Mouse (Mus musculus) layer of hippocampus, adult 9-11 months (tissue): ENCODE measurements at regions not wholly inside any gene's neighbourhood (a gene's known extent, or its start where the extent isn't known, plus 50 kb on each side); places are given as distances from the start of the nearest gene placed in this dataset.

ENCODE experiments used
- DNase-seq: peaks from one replicate; pipeline ENCODE4 v3.0.0; 2022

DNA sequence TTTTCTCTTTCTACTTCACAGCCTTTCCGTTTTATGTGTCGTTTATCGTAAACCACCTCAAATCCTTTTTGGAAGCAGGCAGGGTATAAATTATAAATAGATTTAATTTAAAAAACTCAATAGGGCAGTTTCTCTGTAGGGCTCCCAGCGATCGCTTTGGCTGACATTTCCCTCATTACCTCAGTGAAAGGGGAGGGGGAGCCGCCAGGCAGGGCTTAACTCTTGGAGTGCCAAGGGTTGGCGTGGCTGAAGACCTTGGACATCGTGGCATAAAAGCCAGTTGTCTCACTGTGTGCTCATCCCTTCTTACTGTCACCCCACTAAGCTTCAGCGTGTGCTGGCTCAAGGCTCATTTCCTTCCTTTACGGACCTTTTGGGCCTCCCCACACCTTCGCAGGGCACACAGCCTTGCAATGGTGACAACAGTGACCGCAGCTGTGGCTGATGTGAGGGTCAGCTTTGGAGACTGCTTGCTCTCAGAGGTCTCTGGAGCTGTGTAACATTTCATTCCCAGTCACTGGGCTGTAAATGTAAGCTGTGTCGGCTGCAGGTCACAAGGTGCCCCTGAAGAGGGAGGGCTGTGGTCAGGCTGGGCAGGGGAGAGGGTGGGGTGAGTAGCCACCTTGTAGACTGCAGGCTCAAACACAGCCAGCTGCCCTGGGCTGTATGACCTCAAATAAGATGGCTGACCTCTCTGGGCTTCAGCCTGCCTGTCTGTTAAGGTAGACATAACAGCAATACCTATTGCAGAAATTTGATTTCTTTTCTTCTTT lies 81.6 kb upstream of the Stx16 start:
- DNase-seq: no peak

DNA sequence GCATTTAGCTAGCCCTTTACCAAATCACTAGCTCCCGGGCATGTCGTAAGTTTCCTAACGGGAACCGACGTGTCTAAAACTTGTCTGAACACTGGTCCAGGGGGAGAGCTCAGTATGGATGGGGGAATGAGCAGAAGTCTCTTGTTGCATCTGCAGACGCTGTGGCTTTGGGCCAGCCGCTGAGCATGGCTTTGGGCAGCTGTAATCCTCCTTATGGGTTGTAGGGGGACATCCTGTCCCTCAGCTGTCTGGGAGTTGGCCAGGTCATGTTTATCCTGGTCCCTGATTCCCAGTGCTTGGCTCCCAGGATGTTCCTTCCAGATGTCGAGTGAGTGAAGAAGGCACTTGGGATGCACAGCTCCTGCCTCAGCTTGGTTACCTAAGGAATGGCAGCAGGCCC lies 71.4 kb upstream of the Stx16 start:
- no peak for DNase-seq

DNA sequence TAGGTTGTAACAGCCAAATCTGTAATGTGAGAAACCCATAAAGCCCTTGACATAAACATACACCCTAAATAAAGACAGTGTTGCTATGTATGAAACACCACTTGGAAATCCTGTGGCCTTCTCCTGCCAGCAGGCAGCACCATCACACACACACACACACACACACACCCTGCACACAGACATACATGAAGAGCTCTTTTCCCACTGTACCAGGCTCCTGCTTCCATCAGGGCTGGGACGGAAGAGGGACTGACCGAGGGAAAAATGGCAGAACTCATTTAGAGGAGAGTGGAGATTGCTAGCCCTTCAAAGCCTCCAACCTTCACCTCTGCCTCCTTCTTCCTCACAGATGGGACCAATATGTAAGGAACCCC lies 68.1 kb upstream of the Stx16 start:
- DNase-seq: no peak

DNA sequence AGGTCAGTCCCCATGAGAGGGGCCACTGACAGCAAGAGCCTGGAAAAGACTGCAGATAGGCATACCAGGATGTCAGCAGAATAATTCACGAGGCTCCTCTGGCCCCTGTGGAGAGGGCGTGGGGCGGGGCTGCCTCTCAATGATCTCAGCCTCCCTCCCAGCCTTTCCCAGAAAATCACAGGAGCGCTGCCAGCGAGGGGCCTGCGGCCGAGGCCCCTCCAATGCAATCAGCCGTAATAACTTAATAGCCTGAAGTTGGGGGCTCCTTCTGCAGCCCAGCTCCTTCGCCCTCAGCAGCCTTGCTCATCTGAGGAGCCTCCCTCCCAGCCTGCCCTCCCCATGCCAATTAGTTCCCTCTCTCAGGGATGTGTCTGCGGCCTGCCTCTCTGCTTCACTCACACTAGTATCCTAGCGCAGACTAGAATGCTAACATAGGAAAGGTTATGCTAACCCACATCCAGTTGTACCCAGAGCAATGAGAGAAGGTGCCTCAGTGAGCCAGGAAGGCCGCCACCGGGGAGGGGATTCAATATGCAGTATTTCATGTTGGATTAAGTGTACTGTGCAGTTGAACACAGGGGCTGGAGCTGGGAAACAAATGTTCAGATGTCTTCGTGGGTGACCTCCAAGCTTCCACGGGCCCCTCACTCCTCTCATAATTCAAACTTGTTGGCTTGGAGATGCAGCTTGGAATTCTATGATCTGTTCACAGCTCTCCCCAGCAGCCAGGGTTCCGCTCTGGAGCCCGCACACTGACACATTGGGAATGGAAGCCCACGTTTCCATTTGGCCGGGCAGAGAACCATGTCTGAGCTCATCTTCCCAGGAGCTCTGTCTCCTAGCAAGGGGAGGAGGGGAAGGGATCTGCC lies 67.5 kb upstream of the Stx16 start:
- DNase-seq: no peak

DNA sequence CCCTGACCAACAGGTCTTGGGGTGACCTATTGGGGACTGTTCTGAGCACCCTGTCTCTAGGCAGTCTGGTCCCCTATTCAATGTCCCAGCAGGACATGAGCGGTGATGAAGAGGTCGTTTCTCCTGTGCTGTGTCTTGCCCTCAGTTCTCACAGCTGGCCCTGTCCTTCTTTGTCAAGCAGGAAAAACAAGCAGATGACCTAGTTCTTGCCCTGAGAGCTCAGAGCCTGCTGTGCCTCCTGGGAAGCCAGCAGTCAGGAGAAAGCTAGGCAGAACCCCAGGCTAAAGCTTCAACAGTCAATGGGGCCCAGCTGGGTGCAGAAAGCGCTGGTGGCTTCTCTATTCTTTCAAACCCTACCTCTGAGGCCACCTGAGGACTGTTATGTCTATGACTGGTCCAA lies 66.1 kb upstream of the Stx16 start:
- DNase-seq: no peak

DNA sequence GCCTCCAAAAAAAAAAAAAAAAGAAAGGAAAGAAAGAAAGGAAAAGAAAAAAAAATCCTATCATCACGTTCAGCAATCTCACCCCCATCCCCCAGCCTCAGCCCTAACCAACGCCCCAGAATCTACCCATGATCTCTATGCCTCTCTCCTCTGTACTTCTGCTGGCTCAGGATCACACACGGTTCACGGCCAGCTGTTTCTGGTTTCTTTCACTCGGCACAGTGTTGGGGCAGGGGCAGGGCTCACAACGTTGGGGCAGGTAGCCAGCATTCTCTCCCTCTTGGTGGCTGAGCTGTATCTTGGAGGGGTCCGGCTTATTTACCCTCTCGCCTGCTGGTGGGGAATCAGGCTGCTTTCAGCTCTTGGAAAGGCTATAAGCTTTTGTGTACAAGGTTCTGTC lies 64.7 kb upstream of the Stx16 start:
- no peak for DNase-seq

DNA sequence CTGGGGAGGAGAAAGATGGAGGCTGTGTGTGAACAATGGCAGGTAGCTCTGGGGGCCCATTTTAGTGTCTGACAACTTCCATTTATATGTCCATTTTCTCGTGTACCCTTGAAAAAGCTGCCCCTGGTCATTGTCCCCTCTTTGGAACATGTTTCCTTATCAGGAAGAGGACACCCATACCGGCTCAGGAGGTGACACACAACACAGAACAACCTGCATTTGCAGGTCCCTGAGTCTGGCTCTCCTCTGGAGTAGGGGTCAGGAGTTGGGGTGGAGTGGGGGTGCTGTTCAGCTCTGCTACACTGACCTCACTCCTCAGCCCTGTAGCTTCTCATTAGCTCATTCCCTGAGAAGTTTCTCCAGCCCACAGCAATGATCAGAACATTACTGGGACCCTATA lies 61.7 kb upstream of the Stx16 start:
- DNase-seq: no peak

DNA sequence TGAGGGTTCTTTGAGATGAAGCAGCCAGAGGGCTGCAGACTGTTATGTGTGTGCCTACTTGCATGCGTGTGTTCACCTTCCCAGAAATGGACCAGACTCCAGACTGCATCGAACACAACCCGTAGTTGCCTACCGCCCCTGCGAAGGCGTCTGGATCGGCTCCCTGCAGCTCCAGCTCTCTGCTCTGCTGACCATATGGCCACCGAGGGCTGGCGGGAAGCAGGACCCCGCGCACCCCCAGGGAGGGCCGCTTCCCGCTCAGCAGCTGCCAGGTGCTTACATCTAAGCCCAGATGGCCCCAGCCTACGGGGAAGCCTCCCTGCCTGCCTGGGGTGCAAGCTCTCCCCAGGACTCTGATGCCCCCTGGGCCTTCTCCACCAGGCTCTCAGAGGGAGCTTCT lies 60.8 kb upstream of the Stx16 start:
- DNase-seq: no peak

DNA sequence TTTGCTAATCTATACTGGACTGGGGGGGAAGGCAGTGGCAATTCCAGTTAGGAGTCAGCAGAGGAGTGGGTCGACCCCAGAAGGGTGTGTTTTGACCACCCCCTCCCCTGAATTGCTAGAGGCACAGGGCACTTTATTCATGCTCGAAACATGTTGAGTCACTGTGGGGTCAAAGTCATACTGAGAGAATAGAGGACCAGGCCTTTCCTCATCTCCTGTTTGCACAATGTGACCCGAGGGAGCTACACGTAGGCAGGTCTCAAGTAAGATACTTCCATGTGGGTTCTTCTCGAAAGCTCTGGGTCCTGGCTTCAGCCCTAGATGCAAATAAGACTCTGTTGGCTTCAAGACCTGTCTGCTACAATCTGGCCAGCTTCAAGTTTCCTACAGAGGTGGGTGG lies 60.0 kb upstream of the Stx16 start:
- no peak for DNase-seq

DNA sequence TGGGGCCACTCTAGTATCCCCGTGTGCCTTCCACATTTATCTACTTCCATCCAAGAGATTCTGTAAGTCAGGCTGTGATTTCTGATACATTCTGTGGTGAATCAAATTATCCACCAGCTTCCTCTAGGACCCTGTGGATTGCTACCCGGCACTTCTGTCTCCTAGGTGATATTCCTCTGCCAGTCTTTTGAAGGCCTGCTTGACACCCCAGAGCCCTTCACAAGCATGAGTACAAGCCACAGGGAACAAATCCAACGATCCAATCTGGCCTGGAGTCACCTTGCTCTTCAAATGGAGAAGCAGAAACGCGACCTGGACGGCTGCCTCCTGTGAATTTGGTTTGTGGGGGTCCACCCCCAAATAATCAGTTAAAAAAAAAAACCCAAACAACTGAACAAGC lies 59.1 kb upstream of the Stx16 start:
- DNase-seq: no peak

DNA sequence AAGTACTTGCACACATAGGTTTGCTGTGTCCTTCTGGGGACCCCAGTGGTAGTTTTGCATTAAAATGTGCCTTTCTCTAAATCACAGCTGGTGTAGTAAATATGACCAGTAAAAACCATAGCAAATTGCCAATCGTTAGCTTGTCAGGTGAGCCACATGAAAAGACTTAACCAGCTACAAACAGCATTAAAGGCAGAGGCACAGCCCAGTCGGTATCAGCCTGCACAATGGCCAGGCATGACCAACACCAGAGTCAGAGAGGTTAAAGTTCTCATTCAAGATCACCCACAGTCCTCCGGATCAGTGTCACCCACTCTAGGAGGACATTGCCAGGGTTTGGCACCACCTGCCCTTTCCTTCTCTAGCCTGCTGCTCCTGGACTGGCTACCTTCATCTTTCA lies 58.5 kb upstream of the Stx16 start:
- no peak for DNase-seq

DNA sequence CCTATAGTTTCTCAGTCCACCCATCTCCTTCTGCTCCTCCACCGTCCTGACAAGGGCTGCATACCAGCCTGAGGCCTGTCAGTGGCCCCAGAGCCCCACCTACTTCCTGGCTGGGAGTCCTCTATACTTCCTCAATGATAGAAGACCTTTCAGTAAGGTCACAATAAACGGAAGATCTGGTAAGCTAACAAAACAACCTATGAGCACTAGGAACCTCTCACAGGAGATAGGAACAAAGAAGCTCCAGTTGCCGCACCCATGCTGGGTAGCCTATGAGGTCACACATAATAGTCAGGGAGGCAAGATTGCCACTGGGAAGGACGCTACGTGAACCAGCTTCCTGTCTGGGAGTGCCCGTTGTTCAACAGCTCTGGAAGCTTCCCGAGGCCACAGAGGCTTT lies 58.1 kb upstream of the Stx16 start:
- DNase-seq: no peak

DNA sequence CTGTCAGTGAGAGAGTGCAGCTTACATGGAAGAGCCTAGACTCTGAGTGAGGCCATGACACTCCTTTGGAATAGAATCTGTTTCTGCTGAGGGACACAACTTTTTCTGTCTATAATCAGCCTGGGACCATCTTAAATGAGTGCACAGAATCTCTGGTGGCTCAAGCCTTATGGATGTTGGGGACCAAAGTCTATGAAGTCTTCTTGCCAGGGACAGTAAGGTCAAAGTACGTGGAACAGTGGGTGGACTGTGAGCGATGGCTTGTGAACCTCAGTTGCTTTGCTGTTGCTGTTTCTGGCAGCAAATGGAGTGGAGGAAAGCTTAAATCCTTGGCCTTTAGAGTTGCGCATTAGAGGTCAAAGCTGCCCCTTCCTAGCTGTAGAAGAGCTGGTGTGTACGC lies 57.1 kb upstream of the Stx16 start:
- no peak for DNase-seq

DNA sequence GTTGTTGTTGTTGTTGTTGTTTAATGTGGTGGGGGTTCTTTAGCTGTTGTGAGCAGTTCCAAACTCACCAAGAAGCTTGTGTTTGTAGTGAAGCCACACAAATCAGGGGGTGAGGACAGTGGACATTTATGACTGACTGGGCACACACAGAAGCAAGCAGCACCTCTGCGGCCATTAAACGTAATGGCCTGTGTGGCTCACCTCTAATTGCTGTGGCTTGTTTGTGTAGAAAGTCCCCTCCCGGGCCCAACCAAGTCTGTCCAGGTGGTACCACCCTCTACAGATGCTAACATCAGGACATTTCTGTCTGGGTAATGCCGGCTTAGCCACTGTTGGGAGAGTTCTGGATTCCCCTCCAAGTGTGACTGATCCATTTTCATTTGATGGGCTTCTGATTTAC lies 56.1 kb upstream of the Stx16 start:
- no peak for DNase-seq

DNA sequence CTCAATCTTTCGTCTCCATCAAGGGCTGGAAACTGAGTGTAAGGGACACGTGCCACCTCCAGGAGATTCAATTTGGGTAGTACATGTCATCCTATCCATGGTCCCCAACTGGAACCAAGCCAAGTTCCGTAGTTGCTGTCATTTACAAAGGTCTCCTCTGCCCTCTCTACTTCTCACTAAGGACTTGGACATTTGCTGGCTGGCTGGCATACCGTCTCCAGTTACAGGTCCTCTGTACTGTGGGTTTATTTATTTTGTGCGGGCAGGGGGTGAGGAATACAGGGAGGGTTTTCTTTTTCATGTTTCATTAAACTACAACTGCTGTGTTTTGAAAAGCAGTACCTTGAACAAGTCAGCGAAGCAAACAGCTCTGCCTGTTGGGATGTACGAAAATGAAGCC lies 55.7 kb upstream of the Stx16 start:
- DNase-seq: no peak

DNA sequence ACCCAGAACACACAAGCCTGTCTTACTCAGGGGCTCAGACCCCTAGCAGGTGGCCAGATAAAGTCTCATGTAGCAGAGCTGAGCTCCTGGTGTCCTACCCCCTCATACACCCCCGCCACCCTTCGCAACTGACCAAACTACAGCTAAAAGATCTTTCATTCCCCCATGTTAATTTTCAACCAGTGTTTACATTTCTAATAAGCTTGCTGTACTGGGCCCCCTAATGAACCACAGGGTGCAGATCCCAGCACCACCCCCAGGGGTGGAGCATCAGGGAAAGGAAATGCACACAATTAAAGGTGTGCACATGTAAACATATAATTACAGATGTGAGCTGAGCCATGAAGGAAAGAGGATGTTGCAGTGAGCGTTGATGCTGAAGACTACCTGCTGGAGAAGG lies 54.6 kb upstream of the Stx16 start:
- no peak for DNase-seq

DNA sequence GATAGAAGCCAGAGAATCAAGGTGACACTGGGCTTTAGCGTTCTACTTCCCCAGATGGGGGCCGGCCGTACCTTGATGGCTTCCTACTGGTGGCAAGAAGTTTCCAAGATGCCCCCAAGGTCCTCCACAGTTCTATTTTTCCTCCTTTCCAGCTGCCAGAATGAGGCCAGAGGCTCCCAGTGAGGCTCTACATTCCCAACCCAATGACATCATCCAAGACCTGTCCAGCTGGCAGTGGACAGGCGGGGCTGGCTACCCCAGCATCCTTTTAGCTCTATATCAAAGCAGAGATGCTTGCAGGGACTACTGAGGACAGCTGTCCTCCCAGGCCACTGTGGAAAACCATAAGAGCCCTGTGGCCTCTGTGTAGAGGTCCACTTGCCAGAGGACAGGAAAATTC lies 53.8 kb upstream of the Stx16 start:
- no peak for DNase-seq

DNA sequence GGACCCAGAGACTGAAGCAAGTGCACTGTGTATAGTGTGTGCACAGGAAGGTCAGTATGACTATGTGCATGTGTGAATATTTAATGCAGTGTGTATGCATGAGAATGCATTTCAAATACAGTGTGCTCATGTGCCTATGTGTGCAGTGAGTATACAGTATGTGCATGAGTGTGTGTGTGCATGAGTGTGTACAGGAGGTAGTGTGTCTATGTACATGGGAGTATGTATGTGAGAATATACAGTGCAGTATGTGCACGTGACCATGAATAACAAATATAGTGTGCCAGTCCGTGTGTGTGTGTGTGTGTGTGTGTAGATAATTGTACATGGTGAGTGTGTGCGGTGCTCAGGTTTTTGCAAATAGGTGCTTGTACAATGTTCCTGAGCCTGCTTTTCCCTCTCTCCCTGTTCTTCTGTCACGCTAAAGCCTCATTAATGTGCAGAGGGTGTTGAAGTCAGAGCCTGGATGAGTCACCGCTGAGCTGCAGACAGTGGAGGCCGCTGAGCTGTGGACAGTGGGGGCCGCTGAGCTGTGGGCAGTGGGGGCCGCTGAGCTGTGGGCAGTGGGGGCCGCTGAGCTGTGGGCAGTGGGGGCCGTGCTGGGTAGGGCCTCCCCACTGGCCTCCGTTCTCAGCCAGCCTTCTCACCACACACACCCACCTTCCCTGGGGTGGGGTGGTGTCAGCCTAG lies 50.8 kb upstream of the Stx16 start:
- no peak for DNase-seq
